Mouse (Mus musculus): ENCODE measurements at regions not wholly inside any gene's neighbourhood (a gene's known extent, or its start where the extent isn't known, plus 50 kb on each side); places are given as distances from the start of the nearest gene placed in this dataset.

GRCm38 (mm10) chr13:97607221-97607723, 153.2 kb downstream of the Gm10260 start:
- DNase-seq (ENCODE audit: low read depth), result peak; percentile 34

GRCm38 (mm10) chr13:97604451-97604850, 156.0 kb downstream of the Gm10260 start:
- DNase-seq (ENCODE audit: low read depth), result no peak

GRCm38 (mm10) chr13:97601135-97601730, 159.2 kb downstream of the Gm10260 start:
- DNase-seq (ENCODE audit: low read depth), result no peak

- no peak for DNase-seq (ENCODE audit: low read depth)
These were observed 160.3 kb downstream of the Gm10260 start for GRCm38 (mm10) chr13:97600136-97600535.

- DNase-seq (ENCODE audit: low read depth), result no peak
These were observed 161.7 kb downstream of the Gm10260 start for GRCm38 (mm10) chr13:97598507-97599431.

- no peak for DNase-seq (ENCODE audit: low read depth)
These were observed 165.6 kb downstream of the Gm10260 start for GRCm38 (mm10) chr13:97594851-97595250.

- DNase-seq (ENCODE audit: low read depth), result no peak
These were observed 170.8 kb downstream of the Gm10260 start for GRCm38 (mm10) chr13:97589626-97590025.

GRCm38 (mm10) chr13:97588085-97588484, 172.3 kb downstream of the Gm10260 start:
- DNase-seq (ENCODE audit: low read depth), result no peak

GRCm38 (mm10) chr13:97587088-97587487, 173.3 kb downstream of the Gm10260 start:
- DNase-seq (ENCODE audit: low read depth), result peak; percentile 18

GRCm38 (mm10) chr13:97584045-97584444, 176.4 kb downstream of the Gm10260 start:
- DNase-seq (ENCODE audit: low read depth), result no peak

- no peak for DNase-seq (ENCODE audit: low read depth)
These were observed 179.1 kb downstream of the Gm10260 start for GRCm38 (mm10) chr13:97581380-97581779.

- no peak for DNase-seq (ENCODE audit: low read depth)
These were observed 180.1 kb downstream of the Gm10260 start for GRCm38 (mm10) chr13:97580241-97580874.

GRCm38 (mm10) chr13:97578595-97578994, 181.8 kb downstream of the Gm10260 start:
- DNase-seq (ENCODE audit: low read depth), result no peak

GRCm38 (mm10) chr13:97577081-97577785, 183.2 kb downstream of the Gm10260 start:
- no peak for DNase-seq (ENCODE audit: low read depth)

GRCm38 (mm10) chr13:97573601-97574000, 186.8 kb downstream of the Gm10260 start:
- DNase-seq (ENCODE audit: low read depth), result no peak

- no peak for DNase-seq (ENCODE audit: low read depth)
These were observed 188.1 kb downstream of the Gm10260 start for GRCm38 (mm10) chr13:97572352-97572751.

- no peak for DNase-seq (ENCODE audit: low read depth)
These were observed 190.4 kb downstream of the Gm10260 start for GRCm38 (mm10) chr13:97570009-97570408.

- no peak for DNase-seq (ENCODE audit: low read depth)
These were observed 192.8 kb downstream of the Gm10260 start for GRCm38 (mm10) chr13:97567632-97568031.

- DNase-seq (ENCODE audit: low read depth), result no peak
These were observed 194.4 kb downstream of the Gm10260 start for GRCm38 (mm10) chr13:97566071-97566470.

- DNase-seq (ENCODE audit: low read depth), result no peak
These were observed 198.2 kb downstream of the Gm10260 start for GRCm38 (mm10) chr13:97562241-97562640.

GRCm38 (mm10) chr13:97560789-97561188, 199.6 kb downstream of the Gm10260 start:
- no peak for DNase-seq (ENCODE audit: low read depth)
